Mouse (Mus musculus) hindbrain, embryonic 13.5 days (tissue): ENCODE measurements at regions not wholly inside any gene's neighbourhood (a gene's known extent, or its start where the extent isn't known, plus 50 kb on each side); places are given as distances from the start of the nearest gene placed in this dataset.
A peak's percentile ranks its signal among the peaks of the same experiment; 100 is the strongest.

ENCODE experiments used
- ATAC-seq: fragments of 200-750 bp; cut with Nextera tagmentation; 2 replicates; pipeline ENCODE4 v1.8.0; 2017; ENCODE audit warnings: moderate TSS enrichment; ENCODE audit not compliant: low FRiP score
- H3K27ac ChIP-seq: fragments of 300-500 bp; sonication (generic); 2 replicates; pipeline ENCODE4 v1.5.1; 2015; ENCODE audit warnings: inconsistent platforms, mild to moderate bottlenecking, moderate library complexity
- H3K27me3 ChIP-seq: fragments of 300-500 bp; sonication (generic); 2 replicates; pipeline ENCODE4 v1.6.1; 2015; ENCODE audit warnings: mild to moderate bottlenecking, inconsistent platforms
- H3K36me3 ChIP-seq: fragments of 300-500 bp; sonication (generic); 2 replicates; pipeline ENCODE4 v1.6.1; 2015; ENCODE audit warnings: mild to moderate bottlenecking, inconsistent platforms
- H3K4me1 ChIP-seq: fragments of 300-500 bp; sonication (generic); replicated peaks from 2 replicates; pipeline ENCODE4 v1.6.1; 2015; ENCODE audit warnings: inconsistent platforms
- H3K4me2 ChIP-seq: fragments of 300-500 bp; sonication (generic); 2 replicates; pipeline ENCODE4 v1.6.1; 2015; ENCODE audit warnings: inconsistent platforms, mild to moderate bottlenecking, moderate library complexity
- H3K4me3 ChIP-seq: fragments of 300-500 bp; sonication (generic); 2 replicates; pipeline ENCODE4 v1.5.1; 2015; ENCODE audit warnings: mild to moderate bottlenecking, inconsistent platforms
- H3K9ac ChIP-seq: fragments of 300-500 bp; sonication (generic); 2 replicates; pipeline ENCODE4 v1.6.1; 2015; ENCODE audit warnings: mild to moderate bottlenecking, inconsistent platforms
- H3K9me3 ChIP-seq: fragments of 300-500 bp; sonication (generic); 2 replicates; pipeline ENCODE4 v1.6.1; 2016; ENCODE audit warnings: inconsistent platforms
- WGBS: fragments of 180-500 bp; shearing (Covaris S2); methylation state at CpG from one replicate; pipeline ENCODE4 v1.1.7; 2015; 5-methylcytosine and 5-hydroxymethylcytosine counted together

DNA sequence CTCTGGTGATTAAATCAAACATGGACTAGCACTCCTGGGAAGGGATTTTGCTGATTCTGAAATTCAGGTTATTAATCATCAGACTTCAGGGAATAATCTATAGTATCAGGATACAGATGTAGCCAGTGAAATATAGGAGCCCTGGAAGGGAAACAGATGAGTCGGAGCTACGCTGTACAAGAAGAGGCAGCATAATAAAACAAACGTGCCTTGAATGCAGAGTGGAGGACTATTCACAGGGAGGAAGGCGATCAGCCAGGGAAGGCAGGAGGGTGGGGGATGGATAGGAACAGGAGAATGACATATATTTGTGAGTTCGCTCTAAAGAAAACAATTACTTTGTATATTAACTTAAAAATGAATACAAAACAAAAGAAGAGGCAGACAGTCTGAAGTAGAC lies 286.6 kb upstream of the Got2 start:
- ATAC-seq = peak; percentile 84; the same call in 1 of the 2 replicates
- Histone ChIP-seq H3K4me2 (no peak overlapping the region), H3K36me3 (no peaks in the 10 kb centered on the region), H3K4me1 (0 out of 2 replicates have a peak, but pooled peaks cover 4% of the 10 kb centered on the region), H3K4me3 (no peak overlapping the region), H3K27me3 (no peaks in the 10 kb centered on the region), H3K27ac (no peak overlapping the region), H3K9ac (no peak overlapping the region), H3K9me3 (peaks cover 5% of the 10 kb centered on the region; the same call in 1 of the 2 replicates)
- WGBS = 52% methylated on average over 5 of the region's 5 CpGs

DNA sequence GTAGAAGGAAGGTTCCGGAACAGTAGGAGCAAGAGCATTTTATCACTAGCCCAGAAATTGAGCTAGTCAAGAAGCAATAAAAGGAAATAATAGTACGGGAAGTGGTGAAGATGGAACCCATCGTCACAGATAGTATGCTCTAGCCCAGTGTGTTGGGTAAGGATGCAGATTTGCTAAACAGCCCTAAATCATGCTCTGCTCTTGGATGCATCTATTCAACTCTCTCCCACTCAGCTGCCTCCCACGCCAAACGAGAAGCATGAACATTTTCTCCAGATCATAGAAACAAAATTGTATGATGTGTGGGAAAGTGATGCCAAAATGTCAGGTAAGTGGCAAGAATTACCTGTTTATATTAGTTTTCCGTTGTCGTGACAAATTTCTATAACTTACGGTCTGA lies 276.6 kb upstream of the Got2 start:
- H3K9ac ChIP-seq = no peak overlapping the region
- no peak overlapping the region for H3K4me2 ChIP-seq
- H3K9me3 ChIP-seq = 0 out of 2 replicates have a peak, but pooled peaks cover under 1% of the 10 kb centered on the region
- no peak overlapping the region for H3K27ac ChIP-seq
- 97% methylated on average over 8 of the region's 8 CpGs for WGBS
- H3K36me3 ChIP-seq = no peaks in the 10 kb centered on the region
- no peaks in the 10 kb centered on the region for H3K4me1 ChIP-seq
- H3K27me3 ChIP-seq = no peaks in the 10 kb centered on the region
- ATAC-seq = no peak
- H3K4me3 ChIP-seq = no peak overlapping the region

DNA sequence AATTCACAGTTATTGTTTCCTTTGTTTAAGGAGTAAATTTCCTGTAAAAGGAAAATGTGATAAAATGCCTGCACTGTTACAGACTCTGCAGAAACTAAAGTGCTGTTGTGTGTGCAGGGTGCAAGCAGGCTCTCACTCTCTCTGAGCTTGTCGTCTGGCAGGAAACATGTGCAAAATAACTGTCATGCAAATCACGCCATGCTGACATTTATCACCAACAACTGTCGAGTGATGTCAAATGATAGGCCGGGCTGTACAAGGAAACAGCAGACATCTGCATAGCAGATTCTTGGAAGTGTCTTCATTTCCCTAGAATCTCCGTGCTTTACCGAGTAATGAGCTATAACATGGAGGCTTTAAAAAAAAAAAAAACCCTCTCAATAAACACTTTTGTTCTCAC lies 271.6 kb upstream of the Got2 start:
- 49% methylated on average over 6 of the region's 6 CpGs for WGBS
- Histone ChIP-seq H3K4me1 (no peaks in the 10 kb centered on the region), H3K27me3 (no peaks in the 10 kb centered on the region), H3K36me3 (no peaks in the 10 kb centered on the region), H3K27ac (no peak overlapping the region), H3K9ac (no peak overlapping the region), H3K4me2 (no peak overlapping the region), H3K4me3 (no peak overlapping the region), H3K9me3 (no peaks in the 10 kb centered on the region)
- ATAC-seq = no peak

DNA sequence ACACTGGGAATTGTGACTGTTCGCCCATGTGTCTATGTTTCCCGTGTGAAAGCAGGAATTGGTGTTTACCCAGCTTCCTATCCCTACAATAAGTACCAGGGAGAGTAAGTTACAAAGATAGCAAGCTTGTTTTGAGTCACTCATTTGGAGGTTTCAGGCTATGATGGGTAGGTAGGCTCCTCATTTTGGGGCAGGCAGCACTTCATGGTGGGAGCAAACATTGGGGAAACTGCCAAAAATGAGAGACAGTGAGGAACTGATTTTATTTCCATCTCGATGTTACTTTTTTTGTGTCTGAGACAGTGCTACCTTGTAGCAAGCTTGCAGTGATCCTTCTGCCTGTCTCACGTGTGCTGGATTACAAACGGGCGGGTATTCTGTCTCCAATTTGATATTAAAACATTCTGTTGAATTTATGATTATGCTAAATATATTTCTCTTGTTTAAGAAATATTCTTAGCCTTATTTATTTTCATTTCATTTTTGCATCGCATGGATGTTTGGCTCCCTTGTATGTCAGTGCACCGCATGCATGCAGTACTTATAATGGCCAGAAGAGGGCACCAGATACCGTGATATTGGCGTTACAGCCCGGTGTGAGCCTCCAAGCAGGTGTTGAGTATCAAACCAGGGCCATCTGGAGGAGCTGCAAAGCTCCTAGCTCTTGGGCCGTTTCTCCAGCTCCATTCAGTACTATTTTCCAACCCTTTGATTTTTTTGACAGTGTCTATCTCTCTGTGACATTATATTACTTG lies 264.3 kb upstream of the Got2 start:
- Histone ChIP-seq H3K9ac (no peak overlapping the region), H3K4me2 (no peak overlapping the region), H3K9me3 (no peaks in the 10 kb centered on the region), H3K27ac (no peak overlapping the region), H3K4me3 (no peak overlapping the region), H3K27me3 (no peaks in the 10 kb centered on the region), H3K4me1 (no peaks in the 10 kb centered on the region), H3K36me3 (no peaks in the 10 kb centered on the region)
- ATAC-seq = no peak
- 49% methylated on average over 12 of the region's 12 CpGs for WGBS

DNA sequence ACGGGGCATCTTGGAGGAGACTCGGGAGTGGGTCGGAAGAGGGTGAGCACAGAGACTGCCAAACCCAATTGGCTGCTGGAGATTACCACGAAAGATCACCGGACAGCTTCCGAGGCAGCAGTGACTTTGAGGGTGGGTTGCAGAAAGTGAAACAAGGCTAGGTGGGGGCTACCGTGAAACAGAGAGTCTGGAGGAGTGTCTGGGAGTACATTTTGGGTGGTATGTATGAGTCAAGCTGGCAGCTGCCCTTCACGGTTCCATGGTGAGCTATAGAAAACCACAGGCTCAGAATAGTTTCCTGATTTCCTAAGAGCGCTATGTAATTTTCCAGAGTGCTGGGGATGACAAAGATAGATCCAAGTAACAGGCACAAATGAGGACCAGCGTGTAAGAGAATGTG lies 263.7 kb upstream of the Got2 start:
- H3K9me3 ChIP-seq = no peaks in the 10 kb centered on the region
- no peaks in the 10 kb centered on the region for H3K27me3 ChIP-seq
- WGBS = 88% methylated on average over 10 of the region's 10 CpGs
- no peaks in the 10 kb centered on the region for H3K36me3 ChIP-seq
- H3K4me2 ChIP-seq = no peak overlapping the region
- H3K9ac ChIP-seq = no peak overlapping the region
- no peaks in the 10 kb centered on the region for H3K4me1 ChIP-seq
- no peak for ATAC-seq
- no peak overlapping the region for H3K27ac ChIP-seq
- H3K4me3 ChIP-seq = no peak overlapping the region

DNA sequence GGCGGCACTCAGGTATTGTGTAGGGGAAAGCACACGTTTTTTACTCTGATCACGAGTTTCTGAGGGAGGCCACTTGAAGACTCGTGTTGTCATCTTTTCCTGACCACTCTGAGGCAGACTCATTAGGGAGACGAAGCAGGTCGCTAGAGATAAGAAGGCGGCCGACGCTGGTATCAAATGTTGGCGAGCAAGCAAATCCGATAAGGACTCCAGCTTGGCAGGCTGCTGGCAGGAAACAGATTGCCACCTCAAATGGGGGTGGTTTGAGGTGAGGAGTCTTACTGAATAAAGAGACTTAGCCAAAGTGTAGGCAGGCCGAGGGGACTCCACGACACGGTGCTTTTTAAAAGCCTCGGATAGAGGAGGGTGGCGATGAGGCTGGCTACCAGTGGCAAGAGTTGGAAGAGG lies 262.7 kb upstream of the Got2 start:
- no peak overlapping the region for H3K9ac ChIP-seq
- no peak overlapping the region for H3K4me2 ChIP-seq
- ATAC-seq = no peak
- no peak overlapping the region for H3K4me3 ChIP-seq
- 81% methylated on average over 16 of the region's 16 CpGs for WGBS
- H3K4me1 ChIP-seq = no peaks in the 10 kb centered on the region
- no peaks in the 10 kb centered on the region for H3K9me3 ChIP-seq
- H3K27ac ChIP-seq = no peak overlapping the region
- H3K27me3 ChIP-seq = no peaks in the 10 kb centered on the region
- H3K36me3 ChIP-seq = no peaks in the 10 kb centered on the region

DNA sequence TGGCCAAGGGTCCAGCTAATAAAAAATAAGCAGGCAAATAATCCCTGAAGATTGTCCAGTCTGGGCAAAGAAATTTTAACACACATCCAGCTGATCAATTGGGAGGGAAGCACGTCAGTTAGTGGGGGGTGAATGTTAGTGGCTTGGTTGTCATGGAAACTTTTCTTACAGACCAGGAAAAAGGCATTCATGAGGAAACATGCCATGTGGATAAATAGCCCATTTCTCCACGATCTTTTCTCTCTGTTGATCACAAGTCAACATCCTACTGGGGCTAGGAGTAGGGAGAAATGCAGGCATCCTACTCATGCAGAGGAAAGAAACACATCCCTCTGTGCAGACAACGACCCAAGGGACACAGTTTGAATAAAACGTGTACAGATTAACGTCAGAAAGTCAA lies 243.8 kb upstream of the Got2 start:
- no peaks in the 10 kb centered on the region for H3K9me3 ChIP-seq
- no peak overlapping the region for H3K4me2 ChIP-seq
- H3K36me3 ChIP-seq = no peaks in the 10 kb centered on the region
- 0 out of 2 replicates have a peak, but pooled peaks have one; percentile 32 for ATAC-seq
- no peaks in the 10 kb centered on the region for H3K27me3 ChIP-seq
- no peak overlapping the region for H3K4me3 ChIP-seq
- no peak overlapping the region for H3K9ac ChIP-seq
- peaks cover 4% of the 10 kb centered on the region; the same call in 1 of the 2 replicates for H3K4me1 ChIP-seq
- no peak overlapping the region for H3K27ac ChIP-seq
- 18% methylated on average over 5 of the region's 5 CpGs for WGBS

DNA sequence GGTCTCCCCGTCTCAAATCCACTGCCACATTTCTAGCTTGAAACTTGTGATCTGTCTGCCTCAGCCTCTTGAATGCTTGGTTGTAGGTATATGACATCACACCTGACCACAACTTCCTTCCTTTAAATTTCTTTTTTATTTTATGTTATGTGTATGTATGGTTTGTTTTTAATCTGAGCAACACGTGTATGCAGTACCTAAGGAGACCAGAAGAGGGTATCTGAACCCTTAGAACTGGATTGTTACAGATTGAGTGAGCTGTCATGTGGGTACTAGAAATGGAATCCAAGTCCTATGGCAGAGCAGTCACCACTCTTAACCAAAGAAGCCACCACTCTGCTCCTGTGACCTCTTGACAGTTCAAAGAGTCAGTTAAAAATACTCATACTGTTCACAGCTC lies 240.0 kb upstream of the Got2 start:
- no peak overlapping the region for H3K27ac ChIP-seq
- peaks cover 4% of the 10 kb centered on the region; the same call in 1 of the 2 replicates for H3K4me1 ChIP-seq
- ATAC-seq = no peak
- WGBS = 84% methylated on average over 2 of the region's 2 CpGs
- H3K4me2 ChIP-seq = no peak overlapping the region
- no peaks in the 10 kb centered on the region for H3K27me3 ChIP-seq
- H3K36me3 ChIP-seq = no peaks in the 10 kb centered on the region
- H3K9ac ChIP-seq = no peak overlapping the region
- no peak overlapping the region for H3K4me3 ChIP-seq
- H3K9me3 ChIP-seq = no peaks in the 10 kb centered on the region

DNA sequence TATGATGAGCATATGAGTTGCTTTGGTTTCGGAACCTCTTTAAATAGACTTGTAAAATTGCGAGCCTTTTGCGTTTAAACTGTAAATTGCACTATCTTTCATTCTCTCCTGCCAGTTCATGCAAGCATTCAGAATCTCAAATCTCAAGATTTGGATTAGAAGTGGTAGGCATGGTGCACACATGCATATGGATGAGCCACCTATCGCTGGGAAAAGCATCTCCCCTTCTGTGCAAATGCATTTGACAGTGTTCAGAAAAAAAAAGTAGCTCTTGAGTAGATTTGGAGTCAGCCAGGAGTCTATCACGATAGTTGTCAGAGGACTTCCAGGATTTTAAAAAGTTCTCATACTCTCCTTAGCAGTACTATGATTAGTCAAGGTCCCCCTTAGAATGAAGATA lies 212.5 kb upstream of the Got2 start:
- no peaks in the 10 kb centered on the region for H3K36me3 ChIP-seq
- H3K27ac ChIP-seq = no peak overlapping the region
- H3K9ac ChIP-seq = no peak overlapping the region
- no peak for ATAC-seq
- no peak overlapping the region for H3K4me2 ChIP-seq
- no peaks in the 10 kb centered on the region for H3K27me3 ChIP-seq
- H3K4me3 ChIP-seq = no peak overlapping the region
- H3K4me1 ChIP-seq = no peaks in the 10 kb centered on the region
- H3K9me3 ChIP-seq = no peaks in the 10 kb centered on the region
- 79% methylated on average over 5 of the region's 5 CpGs for WGBS

DNA sequence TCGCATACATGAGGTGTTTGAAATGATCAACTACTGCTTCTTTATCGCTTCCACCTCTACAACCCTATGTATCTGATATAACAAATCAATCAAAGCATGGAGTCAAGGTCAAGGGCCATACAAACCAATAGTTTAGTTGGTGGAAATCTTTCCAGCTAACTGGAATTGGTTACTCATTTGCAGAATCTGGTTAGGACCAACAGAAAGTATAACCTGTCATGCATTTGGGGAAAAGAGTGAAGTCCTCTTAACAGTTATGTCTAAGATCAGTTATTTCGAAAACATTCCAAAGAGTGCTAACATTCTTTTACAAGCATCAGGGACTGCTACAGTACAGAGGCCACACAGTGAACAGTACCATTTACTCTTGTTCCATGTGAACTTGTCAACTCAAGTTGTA lies 204.6 kb upstream of the Got2 start:
- Histone ChIP-seq H3K4me3 (no peak overlapping the region), H3K36me3 (no peaks in the 10 kb centered on the region), H3K9me3 (no peaks in the 10 kb centered on the region), H3K9ac (no peak overlapping the region), H3K27ac (no peak overlapping the region), H3K27me3 (no peaks in the 10 kb centered on the region), H3K4me1 (no peaks in the 10 kb centered on the region), H3K4me2 (no peak overlapping the region)
- ATAC-seq = no peak
- WGBS = 90% methylated on average over 3 of the region's 3 CpGs

DNA sequence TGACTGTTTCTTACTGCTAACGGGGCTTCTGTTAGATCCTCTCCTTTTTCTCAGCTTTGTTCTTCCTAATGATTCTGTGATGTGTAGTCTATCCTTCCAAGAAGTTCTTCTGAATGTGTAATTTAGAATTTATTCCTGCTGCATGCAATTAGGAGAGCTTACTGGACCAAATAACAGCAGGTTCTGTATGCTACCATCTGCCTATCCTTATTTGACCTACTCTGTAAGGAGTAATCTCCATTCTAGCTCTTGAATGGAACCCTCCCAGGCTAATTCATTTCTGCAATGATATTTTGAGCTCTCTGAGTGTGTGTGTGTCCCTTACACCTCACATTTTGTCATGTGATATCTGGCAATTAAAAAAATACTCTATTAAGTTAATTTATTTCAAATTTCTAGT lies 201.9 kb upstream of the Got2 start:
- H3K27ac ChIP-seq = no peak overlapping the region
- no peaks in the 10 kb centered on the region for H3K27me3 ChIP-seq
- H3K4me2 ChIP-seq = no peak overlapping the region
- no peaks in the 10 kb centered on the region for H3K36me3 ChIP-seq
- ATAC-seq = no peak
- WGBS = 95% methylated on average over 1 of the region's 1 CpGs
- H3K9me3 ChIP-seq = no peaks in the 10 kb centered on the region
- H3K4me1 ChIP-seq = no peaks in the 10 kb centered on the region
- no peak overlapping the region for H3K9ac ChIP-seq
- no peak overlapping the region for H3K4me3 ChIP-seq

DNA sequence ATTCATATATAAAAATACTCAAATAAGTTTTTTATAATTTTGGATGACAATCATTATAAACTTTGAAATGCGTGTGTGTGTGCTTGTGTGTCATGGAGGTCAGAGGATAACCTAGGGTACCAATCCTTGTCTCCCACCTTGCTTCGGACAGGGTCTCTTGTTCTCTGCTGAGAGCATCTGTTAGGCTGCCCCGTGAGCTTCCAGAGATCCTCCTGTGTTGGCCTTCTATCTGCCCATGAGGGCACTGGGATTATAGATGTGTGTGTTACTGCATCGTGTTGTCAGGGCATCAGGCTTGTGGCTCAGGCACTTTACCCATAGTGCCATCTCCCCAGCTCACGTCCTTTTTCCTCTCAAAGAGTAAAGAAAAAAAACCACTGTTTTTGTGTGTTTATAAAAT lies 180.0 kb upstream of the Got2 start:
- 86% methylated on average over 5 of the region's 5 CpGs for WGBS
- H3K9ac ChIP-seq = no peak overlapping the region
- no peak overlapping the region for H3K27ac ChIP-seq
- ATAC-seq = no peak
- no peak overlapping the region for H3K4me2 ChIP-seq
- no peak overlapping the region for H3K4me3 ChIP-seq
- no peaks in the 10 kb centered on the region for H3K9me3 ChIP-seq
- no peaks in the 10 kb centered on the region for H3K36me3 ChIP-seq
- no peaks in the 10 kb centered on the region for H3K27me3 ChIP-seq
- no peaks in the 10 kb centered on the region for H3K4me1 ChIP-seq

DNA sequence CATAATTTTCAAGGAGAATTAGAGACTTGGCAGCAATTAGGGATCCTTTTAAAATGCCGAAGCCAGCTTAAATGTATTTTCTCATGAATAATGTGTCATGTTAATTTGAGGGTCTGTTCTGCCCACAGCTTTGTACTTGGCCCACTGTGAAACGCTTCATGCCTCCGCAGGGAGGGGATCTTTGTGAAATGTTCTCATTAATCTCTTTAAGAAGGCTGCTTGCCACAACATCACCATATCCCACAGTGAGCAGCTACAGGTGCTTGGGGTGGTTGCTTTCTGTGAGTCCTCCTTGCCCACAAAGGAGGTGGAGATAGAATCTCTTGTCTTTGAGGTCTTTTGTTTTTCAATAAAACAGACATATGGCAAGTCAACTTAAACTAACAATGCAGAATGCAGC lies 159.3 kb upstream of the Got2 start:
- WGBS = 28% methylated on average over 3 of the region's 3 CpGs
- H3K27me3 ChIP-seq = no peaks in the 10 kb centered on the region
- no peak for ATAC-seq
- H3K9ac ChIP-seq = no peak overlapping the region
- H3K4me2 ChIP-seq = no peak overlapping the region
- H3K36me3 ChIP-seq = no peaks in the 10 kb centered on the region
- no peak overlapping the region for H3K27ac ChIP-seq
- H3K4me3 ChIP-seq = no peak overlapping the region
- no peaks in the 10 kb centered on the region for H3K9me3 ChIP-seq
- H3K4me1 ChIP-seq = no peaks in the 10 kb centered on the region
